Mouse (Mus musculus) stomach, embryonic 16.5 days (tissue): Measurements from ENCODE around the gene Bmp8a. TPM values are rescaled to one million over a fixed set of nuclear protein-coding genes. Genes with fewer than 3 reads are reported as not detected.
"Not testable (repeated sequence)": the region's sequence is repeated elsewhere in the genome, so short reads cannot be mapped to it uniquely, and the experiment has no call there.

Experiments used
- ATAC-seq: fragments of 200-750 bp; cut with Nextera tagmentation; 2 replicates; pipeline ENCODE4 v1.8.0; 2017; ENCODE audit warnings: moderate number of reproducible peaks, moderate TSS enrichment; ENCODE audit not compliant: insufficient read depth, low FRiP score
- H3K27ac ChIP-seq: fragments of 300-500 bp; sonication (generic); 2 replicates; pipeline ENCODE4 v1.5.1; 2014; ENCODE audit warnings: low read length
- H3K27me3 ChIP-seq: fragments of 300-500 bp; sonication (generic); 2 replicates; pipeline ENCODE4 v1.6.1; 2014; ENCODE audit warnings: low read length, control low read depth, mixed read lengths; ENCODE audit not compliant: control insufficient read depth, insufficient read depth
- H3K36me3 ChIP-seq: fragments of 300-500 bp; sonication (generic); 2 replicates; pipeline ENCODE4 v1.6.1; 2014; ENCODE audit warnings: low read length; ENCODE audit not compliant: control insufficient read depth, insufficient read depth
- H3K4me1 ChIP-seq: fragments of 300-500 bp; sonication (generic); 2 replicates; pipeline ENCODE4 v1.6.1; 2014; ENCODE audit warnings: low read length, control low read depth, mixed read lengths; ENCODE audit not compliant: control insufficient read depth, insufficient read depth
- H3K4me2 ChIP-seq: fragments of 300-500 bp; sonication (generic); 2 replicates; pipeline ENCODE4 v1.6.1; 2014; ENCODE audit warnings: low read depth, low read length, mixed read lengths
- H3K4me3 ChIP-seq: fragments of 300-500 bp; sonication (generic); replicated peaks from 2 replicates; pipeline ENCODE4 v1.5.1; 2014; ENCODE audit warnings: mild to moderate bottlenecking, low read length
- H3K9ac ChIP-seq: fragments of 300-500 bp; sonication (generic); 2 replicates; pipeline ENCODE4 v1.6.1; 2014; ENCODE audit warnings: low read length
- H3K9me3 ChIP-seq: fragments of 300-500 bp; sonication (generic); replicated peaks from 2 replicates; pipeline ENCODE4 v1.6.1; 2016; ENCODE audit warnings: low read length, control low read depth; ENCODE audit not compliant: control insufficient read depth
- WGBS: fragments of 180-500 bp; shearing (Covaris S2); extraction: QIAGEN DNeasy Blood & Tissue Kit; methylation state at CpG from one replicate; pipeline ENCODE4 v1.1.7; 2014; 5-methylcytosine and 5-hydroxymethylcytosine counted together
- polyA plus RNA-seq: library from polyadenylated mRNA; unstranded; fragments of >200 nt; fragmentation: Nextera tagmentation; extraction: Ambion mirVana; gene quantifications from 2 replicates; pipeline ENCODE4 v1.2.1, GENCODE M21; 2015

Bmp8a gene
- polyA plus RNA-seq, 1 experiment from 2014 or later = 0.48 TPM

GRCm38 (mm10) chr4:123322910-123323309 is 20.1 kb downstream of the Bmp8a start:
- ATAC-seq, H3K4me1 ChIP-seq, H3K9me3 ChIP-seq, H3K27me3 ChIP-seq, H3K36me3 ChIP-seq, H3K27ac ChIP-seq, H3K9ac ChIP-seq: not testable (repeated sequence)
- 7% methylated on average over 17 of the region's 38 CpGs for WGBS
- Histone ChIP-seq H3K4me2 (peak overlapping the region; percentile 43), H3K4me3 (peak overlapping the region; percentile 28; the same call in 1 of the 2 replicates)

GRCm38 (mm10) chr4:123314497-123314896 is 28.6 kb downstream of the Bmp8a start:
- H3K27ac ChIP-seq = no peak overlapping the region

DNA sequence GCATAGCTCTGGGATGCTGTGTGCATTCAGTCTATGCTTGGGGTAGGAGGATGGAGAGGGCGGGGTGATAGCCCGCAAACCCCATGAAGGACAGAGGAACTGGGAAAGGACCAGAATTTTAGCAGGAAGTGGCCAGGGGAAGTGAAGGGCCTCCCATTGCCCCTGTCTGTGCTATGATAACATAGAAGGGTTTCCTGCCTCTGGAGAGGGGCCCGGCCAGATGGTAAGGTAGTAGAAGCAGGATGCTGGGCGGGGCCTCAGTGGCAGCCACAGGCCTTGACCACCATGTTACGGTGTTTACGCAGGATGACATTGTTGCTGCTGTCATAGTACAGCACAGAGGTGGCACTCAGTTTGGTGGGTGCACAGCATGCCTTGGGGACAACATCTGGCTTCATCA is 30.0 kb downstream of the Bmp8a start:
- WGBS = 71% methylated on average over 6 of the region's 6 CpGs
- Histone ChIP-seq H3K4me3 (no peak overlapping the region), H3K36me3 (no peaks in the 10 kb centered on the region), H3K9ac (no peak overlapping the region), H3K27me3 (no peaks in the 10 kb centered on the region), H3K4me1 (no peaks in the 10 kb centered on the region), H3K4me2 (no peak overlapping the region), H3K9me3 (no peaks in the 10 kb centered on the region), H3K27ac (no peak overlapping the region)
- no peak for ATAC-seq

More at GRCm38 (mm10) chr4:123314497-123314896, 28.6 kb downstream of the Bmp8a start:
- H3K27me3 ChIP-seq = no peaks in the 10 kb centered on the region
- no peak overlapping the region for H3K9ac ChIP-seq
- H3K9me3 ChIP-seq = no peaks in the 10 kb centered on the region
- ATAC-seq = no peak
- no peak overlapping the region for H3K4me2 ChIP-seq
- H3K4me1 ChIP-seq = no peaks in the 10 kb centered on the region
- 90% methylated on average over 3 of the region's 3 CpGs for WGBS
- H3K36me3 ChIP-seq = no peaks in the 10 kb centered on the region
- no peak overlapping the region for H3K4me3 ChIP-seq

DNA sequence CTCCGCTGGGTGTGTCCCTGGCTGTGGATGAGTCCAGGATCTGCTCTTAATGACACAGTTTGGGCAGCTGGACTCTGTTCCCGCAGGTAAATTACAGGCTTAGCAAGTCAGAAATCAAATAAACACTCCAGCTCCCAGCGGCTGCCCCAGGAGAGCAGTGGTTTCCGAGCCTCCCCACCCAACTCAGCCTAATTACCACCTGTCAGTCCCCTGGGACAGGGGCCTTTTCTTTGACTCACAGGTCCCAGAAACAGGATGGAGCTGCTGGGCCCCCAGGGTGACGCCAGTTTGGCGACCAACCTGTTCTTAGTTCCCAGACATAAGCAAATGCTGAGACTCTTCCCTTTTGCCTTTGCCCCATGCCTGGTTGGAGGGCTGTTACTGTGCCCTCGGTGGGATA is 31.2 kb downstream of the Bmp8a start:
- Histone ChIP-seq H3K4me3 (no peak overlapping the region), H3K27ac (no peak overlapping the region), H3K36me3 (no peaks in the 10 kb centered on the region), H3K4me2 (no peak overlapping the region), H3K27me3 (no peaks in the 10 kb centered on the region), H3K4me1 (no peaks in the 10 kb centered on the region), H3K9me3 (no peaks in the 10 kb centered on the region), H3K9ac (no peak overlapping the region)
- no peak for ATAC-seq
- WGBS = 56% methylated on average over 7 of the region's 7 CpGs

DNA sequence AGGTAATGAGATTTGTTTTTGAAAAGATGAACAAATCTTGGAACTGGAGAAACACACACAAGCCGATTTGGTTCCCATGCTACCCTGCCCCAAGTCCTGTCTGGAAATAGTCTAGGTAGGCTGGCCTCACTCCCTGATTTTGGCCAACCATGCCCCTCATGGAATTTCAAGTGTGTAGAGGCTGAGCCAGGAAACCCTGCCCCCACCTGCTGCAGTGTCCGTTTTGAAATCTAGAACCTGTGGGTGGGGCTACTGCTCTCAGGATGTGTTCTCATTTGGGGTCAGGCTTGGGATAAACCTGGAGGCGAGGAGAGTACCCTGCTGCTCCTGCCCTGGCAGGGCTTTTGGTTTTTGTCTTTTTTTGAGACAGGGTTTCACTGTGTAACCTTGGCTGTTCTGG is 34.8 kb downstream of the Bmp8a start:
- 43% methylated on average over 3 of the region's 3 CpGs for whole genome bisulfite sequencing
- Histone ChIP-seq H3K36me3 (peaks cover 11% of the 10 kb centered on the region; the same call in 1 of the 2 replicates), H3K9me3 (no peaks in the 10 kb centered on the region; the same call in 1 of the 2 replicates), H3K4me3 (no peak overlapping the region), H3K4me1 (no peaks in the 10 kb centered on the region), H3K27ac (no peak overlapping the region), H3K9ac (no peak overlapping the region), H3K27me3 (no peaks in the 10 kb centered on the region), H3K4me2 (no peak overlapping the region)
- ATAC-seq = no peak

GRCm38 (mm10) chr4:123306999-123307398 is 36.1 kb downstream of the Bmp8a start:
- no peak for ATAC-seq
- no peaks in the 10 kb centered on the region for H3K27me3 ChIP-seq
- no peak overlapping the region for H3K27ac ChIP-seq
- 88% methylated on average over 10 of the region's 10 CpGs for WGBS
- H3K4me1 ChIP-seq = no peaks in the 10 kb centered on the region
- H3K9me3 ChIP-seq = no peaks in the 10 kb centered on the region; the same call in 1 of the 2 replicates
- no peak overlapping the region for H3K4me3 ChIP-seq
- peaks cover 13% of the 10 kb centered on the region; the same call in 1 of the 2 replicates for H3K36me3 ChIP-seq
- no peak overlapping the region for H3K4me2 ChIP-seq
- no peak overlapping the region for H3K9ac ChIP-seq

DNA sequence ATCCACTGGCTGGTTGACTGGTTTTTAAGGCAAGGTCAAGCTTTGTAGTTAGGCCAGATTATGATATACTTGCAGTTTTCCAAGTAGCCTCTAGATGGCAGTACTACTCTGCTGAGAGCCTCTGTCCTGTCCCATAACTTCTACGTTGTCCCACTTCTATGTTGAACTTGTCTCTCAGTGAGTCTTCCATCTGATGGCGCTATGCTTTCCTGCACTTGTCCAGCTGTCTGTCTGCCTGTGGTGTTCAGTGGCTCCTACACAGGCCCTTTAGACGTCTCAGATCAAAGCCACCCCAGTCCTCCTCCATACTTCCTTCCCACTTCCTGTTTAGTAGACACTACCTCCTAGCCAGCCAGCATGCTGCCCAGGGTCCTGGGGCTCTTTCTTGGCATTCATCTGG is 37.3 kb downstream of the Bmp8a start:
- Histone ChIP-seq H3K4me2 (no peak overlapping the region), H3K27me3 (no peaks in the 10 kb centered on the region), H3K9me3 (no peaks in the 10 kb centered on the region; the same call in 1 of the 2 replicates), H3K9ac (no peak overlapping the region; the same call in 1 of the 2 replicates), H3K4me3 (no peak overlapping the region), H3K4me1 (no peaks in the 10 kb centered on the region), H3K36me3 (peaks cover 13% of the 10 kb centered on the region; the same call in 1 of the 2 replicates), H3K27ac (no peak overlapping the region)
- 30% methylated on average over 3 of the region's 3 CpGs for WGBS
- peak; percentile 41; the same call in 1 of the 2 replicates for ATAC-seq

DNA sequence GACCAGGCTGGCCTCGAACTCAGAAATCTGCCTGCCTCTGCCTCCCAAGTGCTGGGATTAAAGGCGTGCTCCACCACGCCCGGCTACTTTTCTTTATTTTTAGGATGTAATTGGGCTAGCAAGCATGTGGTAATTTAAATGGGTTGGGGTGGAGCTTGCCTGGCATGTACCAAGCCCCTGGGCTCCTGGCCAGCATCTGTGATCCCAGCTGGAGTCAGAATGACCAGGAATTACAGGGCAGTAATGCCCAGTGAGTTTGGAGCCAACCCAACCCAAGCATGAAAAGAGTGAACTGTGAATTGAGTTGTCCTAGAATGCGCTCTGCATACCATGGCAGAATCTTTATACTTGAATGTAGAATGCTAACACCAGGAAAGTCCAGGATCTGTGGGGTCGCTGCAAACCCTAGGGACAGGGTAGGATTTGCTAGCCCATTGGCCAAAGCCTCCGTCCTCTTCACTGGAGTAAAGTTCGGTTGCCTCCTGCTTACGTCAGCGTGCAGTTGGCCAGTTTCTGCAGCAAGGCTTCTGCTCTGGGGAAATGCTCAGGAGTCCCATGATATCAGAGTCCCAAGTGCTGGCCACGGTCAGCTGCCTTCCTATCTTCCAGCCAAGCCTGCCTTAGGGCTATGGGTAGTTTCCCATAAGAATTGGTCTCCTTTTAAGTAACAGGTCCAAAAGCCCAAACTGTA is 43.9 kb downstream of the Bmp8a start:
- ATAC-seq = no peak
- Histone ChIP-seq H3K9me3 (no peaks in the 10 kb centered on the region; the same call in 1 of the 2 replicates), H3K4me1 (no peaks in the 10 kb centered on the region), H3K27me3 (no peaks in the 10 kb centered on the region), H3K36me3 (peaks cover 54% of the 10 kb centered on the region), H3K4me3 (no peak overlapping the region), H3K27ac (no peak overlapping the region), H3K4me2 (no peak overlapping the region), H3K9ac (no peak overlapping the region)
- WGBS = 93% methylated on average over 11 of the region's 11 CpGs

DNA sequence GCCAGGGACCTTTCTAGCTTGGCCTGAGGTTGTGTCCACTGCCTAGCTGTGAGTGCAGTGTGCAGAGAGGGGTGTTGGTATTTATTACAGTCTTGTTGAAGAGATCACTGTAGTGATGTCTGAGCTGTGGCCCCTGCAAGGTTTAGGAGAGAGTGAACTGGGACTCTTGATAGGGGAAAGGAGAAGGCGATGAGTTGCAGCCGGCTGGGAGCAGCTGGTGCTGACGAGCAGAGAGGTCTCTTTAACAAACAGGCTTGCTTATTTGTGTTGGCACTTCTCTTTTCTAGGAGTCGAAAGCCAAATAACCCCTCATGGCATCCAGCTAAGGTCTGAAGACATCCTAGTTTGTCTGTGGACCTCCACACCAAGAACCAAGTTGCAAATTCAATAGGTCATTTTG is 44.8 kb downstream of the Bmp8a start:
- no peaks in the 10 kb centered on the region for H3K27me3 ChIP-seq
- no peak overlapping the region for H3K9ac ChIP-seq
- no peak for ATAC-seq
- H3K9me3 ChIP-seq = no peaks in the 10 kb centered on the region
- H3K4me1 ChIP-seq = no peaks in the 10 kb centered on the region
- peaks cover 51% of the 10 kb centered on the region for H3K36me3 ChIP-seq
- no peak overlapping the region for H3K4me3 ChIP-seq
- no peak overlapping the region for H3K4me2 ChIP-seq
- H3K27ac ChIP-seq = no peak overlapping the region
- WGBS = 87% methylated on average over 4 of the region's 4 CpGs
